Mouse (Mus musculus): ENCODE data around the gene Fchsd2. TPM values are rescaled to one million over a fixed set of nuclear protein-coding genes. Genes with fewer than 3 reads are reported as not detected.

Fchsd2 gene
- polyA plus RNA-seq (2015; fragmentation: Nextera tagmentation; extraction: Ambion mirVana): 24.9 and 29.1 TPM in 2 replicates

DNA sequence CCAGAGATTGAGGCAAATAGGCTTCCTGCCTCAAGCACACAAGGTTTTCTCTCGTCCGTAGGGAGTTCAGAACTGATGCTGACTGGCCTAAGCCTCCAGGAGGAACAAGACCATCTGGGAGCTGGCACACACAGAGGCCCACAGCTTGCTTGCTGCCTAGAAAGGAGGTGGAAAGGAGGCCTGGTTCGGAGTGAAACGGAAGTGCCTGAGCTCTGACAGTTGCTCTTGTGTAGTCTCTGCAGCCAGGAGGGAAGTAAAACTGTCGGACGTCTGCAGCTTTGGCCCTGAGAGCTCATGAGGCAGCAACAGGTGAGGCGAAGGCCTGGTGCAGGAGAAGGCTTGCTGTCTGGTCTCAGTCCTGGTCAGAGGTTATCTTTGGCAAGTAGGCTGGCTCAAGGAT is at the start of gene Fchsd2:
TSS of gene Fchsd2 (plus strand) at position 246 of the 400 bp plus-strand sequence.
- ATAC-seq (ENCODE audit: insufficient number of reproducible peaks, insufficient read depth, low FRiP score, low TSS enrichment, low read depth): no peak
- 65% methylated on average over 7 of the region's 7 CpGs for WGBS
- Histone ChIP-seq H3K4me1 (no peaks in the 10 kb centered on the region), H3K9ac (no peak within 1 kb of the TSS), H3K27ac (no peak within 1 kb of the TSS), H3K36me3 (no peaks in the 10 kb centered on the region), H3K27me3 (no peaks in the 10 kb centered on the region), H3K4me2 (no peak within 1 kb of the TSS), H3K4me3 (no peak within 1 kb of the TSS), H3K9me3 (no peaks in the 10 kb centered on the region)

DNA sequence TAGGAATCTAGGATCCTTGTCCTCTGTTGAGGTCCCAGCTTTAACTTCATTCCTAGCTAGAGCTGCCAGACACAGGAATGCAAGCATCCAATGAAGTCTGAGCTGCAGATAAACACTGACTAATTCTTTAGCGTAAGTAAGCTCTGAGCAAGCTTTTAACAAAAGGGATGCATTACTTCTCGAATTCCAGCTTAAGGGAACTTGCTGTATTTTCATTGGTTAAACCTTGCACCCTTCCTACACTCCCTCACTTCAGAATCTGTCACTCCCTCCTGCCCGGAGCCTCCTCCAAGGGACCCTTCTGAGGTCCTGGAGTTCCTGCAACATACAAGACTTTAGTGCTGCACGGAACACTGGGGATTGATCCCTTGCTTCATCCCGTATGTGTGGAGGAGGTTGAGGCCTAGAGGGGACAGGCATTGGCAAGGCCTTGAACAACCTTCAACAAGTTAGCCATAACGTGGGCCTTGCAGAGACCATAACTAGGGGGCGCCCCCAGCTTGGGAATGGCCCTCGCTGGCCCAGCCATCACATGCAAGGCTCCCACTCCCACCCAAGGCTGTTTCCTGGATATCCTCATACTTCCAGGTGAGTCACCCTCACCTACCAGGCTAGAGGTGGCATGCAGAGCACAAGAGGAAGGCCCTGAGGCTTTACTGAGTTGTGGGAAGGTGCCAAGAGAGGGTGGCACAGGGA is 48.7 kb upstream of the Fchsd2 start:
- ATAC-seq (ENCODE audit: insufficient number of reproducible peaks, insufficient read depth, low FRiP score, low TSS enrichment, low read depth): no peak
- H3K4me2 ChIP-seq: no peak overlapping the region
- no peaks in the 10 kb centered on the region for H3K27me3 ChIP-seq
- no peaks in the 10 kb centered on the region; the same call in 1 of the 2 replicates for H3K4me1 ChIP-seq
- no peak overlapping the region for H3K4me3 ChIP-seq
- no peak overlapping the region for H3K9ac ChIP-seq
- peak overlapping the region; percentile 5; the same call in 1 of the 2 replicates for H3K27ac ChIP-seq
- WGBS: 46% methylated on average over 8 of the region's 8 CpGs
- H3K9me3 ChIP-seq: no peaks in the 10 kb centered on the region
- no peaks in the 10 kb centered on the region for H3K36me3 ChIP-seq

DNA sequence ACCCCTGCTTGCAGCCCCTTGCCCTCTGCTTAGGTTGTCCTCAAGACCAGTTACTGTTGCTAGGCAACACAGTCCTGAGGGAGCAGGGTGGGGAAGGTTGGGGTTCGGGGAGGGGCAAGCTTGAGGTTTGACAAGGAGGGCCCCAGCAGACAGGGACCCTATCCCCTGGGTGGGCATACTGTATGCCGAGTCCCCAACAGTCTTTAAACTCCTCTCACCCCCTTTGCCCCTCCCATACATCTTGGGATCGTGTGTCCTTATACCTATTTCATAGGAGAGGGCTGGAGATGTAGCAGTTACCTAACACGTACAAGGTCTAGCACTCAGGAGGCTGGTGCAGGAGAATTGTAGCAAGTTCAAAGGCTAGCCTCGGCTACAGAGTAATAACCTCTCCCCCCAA is 44.4 kb upstream of the Fchsd2 start:
- H3K9me3 ChIP-seq: no peaks in the 10 kb centered on the region
- no peak overlapping the region for H3K4me2 ChIP-seq
- 65% methylated on average over 5 of the region's 5 CpGs for WGBS
- H3K36me3 ChIP-seq: no peaks in the 10 kb centered on the region
- H3K9ac ChIP-seq: no peak overlapping the region
- H3K27me3 ChIP-seq: no peaks in the 10 kb centered on the region
- no peak overlapping the region for H3K4me3 ChIP-seq
- H3K27ac ChIP-seq: no peak overlapping the region
- ATAC-seq (ENCODE audit: insufficient number of reproducible peaks, insufficient read depth, low FRiP score, low TSS enrichment, low read depth): no peak
- H3K4me1 ChIP-seq: peaks cover 17% of the 10 kb centered on the region

DNA sequence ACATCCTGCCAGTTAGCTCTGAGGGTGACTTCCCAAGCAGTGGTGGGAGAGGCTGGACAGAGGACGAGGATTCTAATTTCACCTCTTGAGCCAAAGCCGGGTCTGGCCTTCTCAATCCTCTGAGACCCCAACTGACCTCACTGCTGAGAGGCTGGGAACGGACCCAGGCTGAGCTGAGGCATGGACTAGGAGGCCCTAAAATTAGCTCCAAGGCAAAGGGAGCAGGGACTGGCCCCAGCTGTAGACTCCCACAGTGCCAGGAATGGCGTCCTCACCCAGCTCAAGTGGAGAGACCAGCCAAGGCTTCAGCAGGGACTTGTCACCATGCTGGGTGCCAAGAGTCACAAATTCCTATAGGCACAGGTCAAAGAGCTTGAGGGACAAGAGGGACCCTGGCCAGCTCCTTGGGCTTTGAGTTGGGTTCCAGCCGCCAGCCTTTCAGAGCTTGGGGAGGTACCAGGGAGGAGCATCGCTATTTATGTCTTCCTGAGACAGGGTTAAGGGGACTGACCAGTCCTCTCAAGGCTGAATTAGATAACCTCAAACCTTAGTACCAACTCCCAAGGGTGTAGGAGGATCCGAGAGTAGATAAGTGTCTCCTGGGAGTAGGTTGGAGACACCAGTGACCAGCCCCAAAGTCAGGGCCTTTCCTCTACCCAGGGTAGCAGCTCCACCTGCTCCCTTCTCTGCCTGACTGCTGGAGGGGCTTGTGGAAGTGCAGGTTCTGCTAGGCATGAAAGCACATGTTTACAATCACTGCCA is 43.2 kb upstream of the Fchsd2 start:
- no peaks in the 10 kb centered on the region for H3K36me3 ChIP-seq
- H3K4me3 ChIP-seq: no peak overlapping the region
- 83% methylated on average over 7 of the region's 7 CpGs for WGBS
- H3K27ac ChIP-seq: no peak overlapping the region
- H3K9me3 ChIP-seq: no peaks in the 10 kb centered on the region
- H3K4me1 ChIP-seq: peaks cover 17% of the 10 kb centered on the region
- H3K27me3 ChIP-seq: no peaks in the 10 kb centered on the region
- no peak overlapping the region for H3K9ac ChIP-seq
- ATAC-seq (ENCODE audit: insufficient number of reproducible peaks, insufficient read depth, low FRiP score, low TSS enrichment, low read depth): no peak
- H3K4me2 ChIP-seq: no peak overlapping the region

DNA sequence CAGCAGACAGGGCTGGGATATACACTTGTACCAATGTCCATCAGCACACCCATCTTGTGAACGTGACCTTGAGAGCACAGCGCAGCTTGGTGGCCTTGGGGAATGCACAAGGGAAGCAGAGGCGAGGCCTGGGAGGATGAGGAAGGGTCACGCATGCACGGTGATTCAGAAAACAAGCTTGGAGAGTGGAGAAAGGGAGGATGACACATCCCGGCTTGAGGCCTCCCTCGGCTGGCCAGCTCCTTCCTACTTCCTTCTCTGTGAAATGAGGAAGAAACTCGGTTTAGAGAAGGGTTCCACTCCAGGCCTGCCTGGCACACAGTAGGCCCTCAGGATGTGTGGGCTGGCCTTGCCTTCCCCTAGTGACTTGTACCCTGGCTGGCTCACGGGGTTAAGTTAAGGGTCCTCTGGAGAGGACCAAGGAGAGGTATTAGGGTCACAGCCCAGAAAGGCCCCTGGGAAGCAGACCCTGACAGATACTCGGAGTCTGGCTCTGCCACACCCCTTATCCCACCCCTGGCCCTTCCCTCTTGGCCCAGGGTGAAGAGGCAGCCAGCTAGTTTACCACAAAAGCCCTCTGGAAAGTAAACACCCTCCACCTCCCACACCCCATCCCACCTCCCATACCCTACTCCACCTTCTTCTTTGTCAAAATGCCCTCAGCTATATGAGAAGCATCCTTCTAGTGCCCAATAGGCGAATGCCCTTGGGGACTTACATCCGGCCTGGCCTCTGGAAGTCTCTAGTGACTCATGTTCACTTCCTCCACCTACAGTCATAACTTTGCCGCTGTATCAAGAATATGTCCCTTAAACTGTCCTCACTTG is 41.7 kb upstream of the Fchsd2 start:
- Histone ChIP-seq H3K36me3 (no peaks in the 10 kb centered on the region), H3K9me3 (no peaks in the 10 kb centered on the region), H3K9ac (no peak overlapping the region), H3K4me2 (no peak overlapping the region), H3K27ac (no peak overlapping the region), H3K4me1 (peaks cover 17% of the 10 kb centered on the region), H3K4me3 (no peak overlapping the region), H3K27me3 (no peaks in the 10 kb centered on the region)
- ATAC-seq (ENCODE audit: insufficient number of reproducible peaks, insufficient read depth, low FRiP score, low TSS enrichment, low read depth): no peak
- WGBS: 74% methylated on average over 13 of the region's 13 CpGs

DNA sequence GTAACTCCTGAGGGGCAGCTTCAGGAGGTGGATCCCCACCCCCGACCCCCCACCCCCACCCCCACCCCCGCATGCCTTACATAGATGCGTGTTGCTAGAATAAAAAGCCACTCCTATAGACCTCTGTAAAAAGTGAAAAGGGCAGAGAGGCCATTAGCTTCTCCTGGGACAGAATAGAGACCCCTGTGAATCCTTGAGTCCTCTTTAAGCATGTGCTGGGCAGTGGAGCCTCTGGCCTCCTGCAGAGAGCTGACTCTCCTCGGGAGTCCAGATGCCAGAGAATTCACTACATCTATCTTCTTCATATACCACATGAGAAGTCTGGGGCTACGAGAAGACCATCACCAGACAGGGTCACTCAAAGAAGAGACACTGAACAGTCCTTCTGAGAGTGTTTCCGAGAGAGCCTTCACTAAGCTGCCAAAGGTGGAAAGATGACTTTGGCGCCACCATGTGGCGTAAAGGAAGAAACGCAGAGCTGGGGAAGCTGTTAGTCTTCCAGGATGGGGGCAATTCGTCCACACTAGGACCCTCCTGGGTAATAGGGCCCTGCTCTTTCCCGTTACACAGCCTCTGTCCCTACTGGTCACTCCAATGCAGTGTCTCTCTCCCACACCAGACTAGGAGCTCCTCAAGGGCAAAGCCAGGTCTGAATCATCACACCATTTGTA is 41.0 kb upstream of the Fchsd2 start:
- H3K27me3 ChIP-seq: no peaks in the 10 kb centered on the region
- no peak overlapping the region for H3K9ac ChIP-seq
- no peak overlapping the region for H3K4me2 ChIP-seq
- H3K36me3 ChIP-seq: no peaks in the 10 kb centered on the region
- no peak overlapping the region for H3K27ac ChIP-seq
- no peak overlapping the region for H3K4me3 ChIP-seq
- no peaks in the 10 kb centered on the region for H3K9me3 ChIP-seq
- H3K4me1 ChIP-seq: peaks cover 17% of the 10 kb centered on the region
- ATAC-seq (ENCODE audit: insufficient number of reproducible peaks, insufficient read depth, low FRiP score, low TSS enrichment, low read depth): no peak
- 18% methylated on average over 11 of the region's 11 CpGs for WGBS

DNA sequence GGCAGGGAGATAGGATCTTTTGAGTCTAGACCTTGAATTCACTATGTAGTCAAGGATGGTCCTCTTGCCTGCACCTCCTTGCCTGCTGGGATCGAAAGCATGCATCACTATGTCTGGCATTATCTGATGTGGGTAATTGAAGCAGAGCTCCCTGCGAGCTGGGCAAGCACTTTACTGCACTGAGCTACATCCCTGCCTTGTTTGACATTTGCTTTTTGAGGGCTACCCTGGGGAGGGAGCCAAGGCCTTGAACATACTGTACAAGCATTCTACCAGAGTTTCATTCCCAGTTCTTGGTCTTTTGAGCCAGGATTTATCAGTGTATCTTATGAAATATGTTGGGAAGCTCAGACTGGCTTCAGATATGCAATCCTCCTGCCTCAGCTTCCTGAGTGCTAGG is 39.5 kb upstream of the Fchsd2 start:
- no peaks in the 10 kb centered on the region for H3K36me3 ChIP-seq
- H3K4me1 ChIP-seq: peaks cover 21% of the 10 kb centered on the region
- peak overlapping the region; percentile 28; the same call in 1 of the 2 replicates for H3K27ac ChIP-seq
- no peaks in the 10 kb centered on the region for H3K9me3 ChIP-seq
- no peak overlapping the region for H3K4me3 ChIP-seq
- H3K9ac ChIP-seq: no peak overlapping the region
- ATAC-seq (ENCODE audit: insufficient number of reproducible peaks, insufficient read depth, low FRiP score, low TSS enrichment, low read depth): no peak
- WGBS: 38% methylated on average over 2 of the region's 2 CpGs
- no peak overlapping the region for H3K4me2 ChIP-seq
- no peaks in the 10 kb centered on the region for H3K27me3 ChIP-seq

DNA sequence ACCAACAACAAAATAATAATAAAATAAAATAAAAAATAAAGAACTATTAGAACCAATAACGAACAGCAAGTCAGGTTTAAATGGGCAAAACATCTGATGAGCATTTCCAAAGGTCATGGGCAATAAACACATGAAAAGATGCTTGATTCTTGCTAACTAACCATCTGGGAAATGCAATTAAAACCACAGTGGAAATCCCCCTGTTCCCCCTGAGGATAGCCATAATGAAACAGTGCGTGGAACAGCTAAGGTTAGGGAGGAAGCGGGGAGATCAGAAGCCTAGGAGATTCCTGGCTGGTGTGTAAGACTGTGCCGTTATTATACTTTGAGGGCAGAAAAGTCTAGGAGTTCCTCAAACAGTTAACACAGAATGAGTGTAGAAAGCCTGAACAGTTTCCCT is 35.4 kb upstream of the Fchsd2 start:
- no peak for ATAC-seq (ENCODE audit: insufficient number of reproducible peaks, insufficient read depth, low FRiP score, low TSS enrichment, low read depth)
- H3K4me3 ChIP-seq: no peak overlapping the region
- no peaks in the 10 kb centered on the region for H3K27me3 ChIP-seq
- no peaks in the 10 kb centered on the region for H3K9me3 ChIP-seq
- no peak overlapping the region for H3K4me2 ChIP-seq
- H3K36me3 ChIP-seq: no peaks in the 10 kb centered on the region
- no peak overlapping the region for H3K9ac ChIP-seq
- 37% methylated on average over 4 of the region's 4 CpGs for WGBS
- peaks cover 17% of the 10 kb centered on the region for H3K4me1 ChIP-seq
- no peak overlapping the region for H3K27ac ChIP-seq

DNA sequence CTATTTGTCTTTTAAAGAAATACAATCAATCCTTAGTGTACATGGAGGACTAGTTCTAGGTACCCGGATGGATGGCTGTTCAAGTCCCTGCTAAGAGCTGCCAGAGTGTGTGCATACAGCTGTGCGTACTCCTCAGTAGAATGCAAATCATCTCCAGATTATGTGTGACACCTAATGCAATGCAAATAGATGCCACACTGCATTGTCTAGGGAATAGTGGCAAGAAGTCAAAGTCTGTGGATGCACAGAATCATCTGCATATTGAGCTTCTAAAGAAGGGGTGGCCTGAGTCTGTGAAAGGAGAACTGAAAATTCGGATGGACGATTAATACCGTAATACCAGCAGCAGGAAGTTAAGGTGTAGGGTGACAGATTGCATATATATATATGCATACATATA is 33.5 kb upstream of the Fchsd2 start:
- H3K27ac ChIP-seq: no peak overlapping the region
- H3K36me3 ChIP-seq: no peaks in the 10 kb centered on the region
- 81% methylated on average over 5 of the region's 5 CpGs for WGBS
- H3K4me2 ChIP-seq: no peak overlapping the region
- no peaks in the 10 kb centered on the region for H3K27me3 ChIP-seq
- no peak for ATAC-seq (ENCODE audit: insufficient number of reproducible peaks, insufficient read depth, low FRiP score, low TSS enrichment, low read depth)
- H3K4me3 ChIP-seq: no peak overlapping the region
- H3K9me3 ChIP-seq: no peaks in the 10 kb centered on the region
- H3K9ac ChIP-seq: no peak overlapping the region
- H3K4me1 ChIP-seq: peaks cover 13% of the 10 kb centered on the region

DNA sequence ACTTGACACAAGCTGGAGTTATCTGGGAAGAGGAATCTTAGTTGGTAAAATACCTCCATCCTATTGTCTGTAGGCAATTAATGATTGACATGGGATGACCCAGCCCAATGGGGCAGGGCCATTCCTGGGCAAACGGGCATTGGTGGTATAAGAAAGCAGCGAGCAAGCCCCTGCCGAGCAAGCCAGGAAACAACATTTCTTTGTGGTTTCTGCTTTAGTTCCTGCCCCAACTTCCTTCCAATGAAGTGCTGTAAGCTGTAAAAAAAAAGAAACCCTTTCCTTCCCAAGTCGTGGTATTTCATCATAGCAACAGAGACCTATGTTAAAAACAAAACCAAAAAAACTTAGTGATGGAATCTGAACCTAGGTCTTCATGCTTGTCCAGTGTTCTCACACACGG is 32.2 kb upstream of the Fchsd2 start:
- H3K36me3 ChIP-seq: no peaks in the 10 kb centered on the region
- no peaks in the 10 kb centered on the region for H3K9me3 ChIP-seq
- no peak overlapping the region for H3K27ac ChIP-seq
- no peak for ATAC-seq (ENCODE audit: insufficient number of reproducible peaks, insufficient read depth, low FRiP score, low TSS enrichment, low read depth)
- no peak overlapping the region for H3K4me2 ChIP-seq
- H3K9ac ChIP-seq: no peak overlapping the region
- H3K4me1 ChIP-seq: peaks cover 13% of the 10 kb centered on the region
- no peaks in the 10 kb centered on the region for H3K27me3 ChIP-seq
- H3K4me3 ChIP-seq: no peak overlapping the region
- WGBS: 64% methylated on average over 5 of the region's 5 CpGs

DNA sequence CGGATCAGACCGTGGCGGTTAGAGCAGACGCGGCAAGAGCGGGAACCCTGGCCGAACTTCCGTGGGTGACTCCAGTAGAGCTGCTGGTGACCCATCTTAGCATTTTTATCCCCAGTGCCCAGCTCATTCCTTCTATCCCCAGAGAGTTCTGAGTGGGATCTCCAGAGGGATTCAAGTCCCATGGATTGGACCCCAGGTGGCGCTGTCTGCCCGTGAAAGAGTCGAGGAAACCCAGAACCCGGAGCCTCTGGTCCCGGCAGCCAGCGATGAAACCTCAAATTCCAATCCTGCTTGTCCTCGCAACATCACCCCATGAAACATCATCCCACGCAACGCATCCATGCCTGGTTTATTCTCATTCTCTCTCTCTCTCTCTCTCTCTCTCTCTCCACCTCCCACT is 31.3 kb upstream of the Fchsd2 start:
- Histone ChIP-seq H3K27ac (no peak overlapping the region), H3K27me3 (no peaks in the 10 kb centered on the region), H3K4me3 (no peak overlapping the region), H3K9me3 (no peaks in the 10 kb centered on the region), H3K9ac (0 out of 2 replicates have a peak overlapping the region, but pooled peaks have one; percentile 21), H3K36me3 (no peaks in the 10 kb centered on the region), H3K4me1 (peaks cover 13% of the 10 kb centered on the region), H3K4me2 (peak overlapping the region; percentile 48)
- WGBS: 8% methylated on average over 17 of the region's 17 CpGs
- no peak for ATAC-seq (ENCODE audit: insufficient number of reproducible peaks, insufficient read depth, low FRiP score, low TSS enrichment, low read depth)

Data from embryonic facial prominence, embryonic 13.5 days (tissue).